Mouse (Mus musculus) kidney, adult 2 months (tissue): Measurements from ENCODE around the gene Deaf1.

Experiments used
- CTCF ChIP-seq: fragments of 200-500 bp; conservative IDR thresholded peaks from 2 replicates; pipeline ENCODE4 v1.5.1; 2011; ENCODE audit warnings: low read depth, mild to moderate bottlenecking, control low read depth, low read length, moderate library complexity, mixed read lengths; ENCODE audit not compliant: insufficient read depth, insufficient read length
- POLR2A ChIP-seq: fragments of 200-500 bp; IDR thresholded peaks from one replicate; pipeline ENCODE4 v1.6.1; 2011; ENCODE audit warnings: low read depth, low read length, control low read depth

DNA sequence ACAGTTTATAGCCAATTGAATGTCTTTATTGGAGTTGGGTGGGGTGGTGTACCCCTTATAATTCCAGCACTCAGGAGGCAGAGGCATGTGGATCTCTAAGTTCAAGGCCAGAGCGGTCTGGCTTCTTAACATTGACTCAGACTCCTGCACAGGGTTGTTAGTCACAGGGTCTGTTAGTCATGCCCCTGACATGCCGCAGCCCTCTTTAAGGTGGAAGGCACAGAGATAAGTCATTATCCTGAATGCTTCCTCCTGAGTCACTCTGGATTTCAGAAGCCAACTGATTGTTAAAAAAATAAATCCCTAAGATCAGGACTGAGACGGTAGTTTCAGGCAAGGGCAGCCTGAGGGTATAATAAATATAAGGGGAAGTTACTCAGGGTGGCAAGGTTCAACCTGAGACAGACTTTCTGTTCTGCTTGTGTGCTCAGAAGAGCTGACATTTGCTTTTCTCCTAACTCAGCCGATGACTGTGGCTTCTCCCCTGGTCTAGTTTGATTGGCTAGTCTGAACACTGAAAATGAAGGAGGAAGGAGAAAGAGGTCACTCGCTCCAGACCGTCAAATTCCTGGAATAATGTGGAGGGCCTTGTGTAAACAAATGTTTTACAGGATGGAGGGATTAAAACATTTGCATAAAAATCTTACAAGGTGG, 44.6 kb upstream of the Deaf1 start:
- TF ChIP-seq CTCF = no peak
- no peak for TF ChIP-seq POLR2A
